Mouse (Mus musculus): ENCODE data around the gene Nemf.
"Not testable (repeated sequence)": the region's sequence is repeated elsewhere in the genome, so short reads cannot be mapped to it uniquely, and the experiment has no call there.

- not testable (repeated sequence) for TF ChIP-seq CTCF, EP300 (IDR thresholded peaks at IDR 0.05; ENCODE audit: low read depth)
Measured at GRCm38 (mm10) chr12:69363110-69363509, 6.1 kb upstream of the Nemf start.

Measured in heart, postnatal 0 days (tissue).